Mouse (Mus musculus) stomach, embryonic 16.5 days (tissue): ENCODE data around the gene Hnf1a. TPM values are rescaled to one million over a fixed set of nuclear protein-coding genes. Genes with fewer than 3 reads are reported as not detected.

Experiments
- ATAC-seq: fragments of 200-750 bp; cut with Nextera tagmentation; 2 replicates; pipeline ENCODE4 v1.8.0; 2017; ENCODE audit warnings: moderate number of reproducible peaks, moderate TSS enrichment; ENCODE audit not compliant: insufficient read depth, low FRiP score
- H3K27ac ChIP-seq: fragments of 300-500 bp; sonication (generic); 2 replicates; pipeline ENCODE4 v1.5.1; 2014; ENCODE audit warnings: low read length
- H3K27me3 ChIP-seq: fragments of 300-500 bp; sonication (generic); 2 replicates; pipeline ENCODE4 v1.6.1; 2014; ENCODE audit warnings: low read length, control low read depth, mixed read lengths; ENCODE audit not compliant: control insufficient read depth, insufficient read depth
- H3K36me3 ChIP-seq: fragments of 300-500 bp; sonication (generic); 2 replicates; pipeline ENCODE4 v1.6.1; 2014; ENCODE audit warnings: low read length; ENCODE audit not compliant: control insufficient read depth, insufficient read depth
- H3K4me1 ChIP-seq: fragments of 300-500 bp; sonication (generic); 2 replicates; pipeline ENCODE4 v1.6.1; 2014; ENCODE audit warnings: low read length, control low read depth, mixed read lengths; ENCODE audit not compliant: control insufficient read depth, insufficient read depth
- H3K4me2 ChIP-seq: fragments of 300-500 bp; sonication (generic); 2 replicates; pipeline ENCODE4 v1.6.1; 2014; ENCODE audit warnings: low read depth, low read length, mixed read lengths
- H3K4me3 ChIP-seq: fragments of 300-500 bp; sonication (generic); replicated peaks from 2 replicates; pipeline ENCODE4 v1.5.1; 2014; ENCODE audit warnings: mild to moderate bottlenecking, low read length
- H3K9ac ChIP-seq: fragments of 300-500 bp; sonication (generic); 2 replicates; pipeline ENCODE4 v1.6.1; 2014; ENCODE audit warnings: low read length
- H3K9me3 ChIP-seq: fragments of 300-500 bp; sonication (generic); replicated peaks from 2 replicates; pipeline ENCODE4 v1.6.1; 2016; ENCODE audit warnings: low read length, control low read depth; ENCODE audit not compliant: control insufficient read depth
- WGBS: fragments of 180-500 bp; shearing (Covaris S2); extraction: QIAGEN DNeasy Blood & Tissue Kit; methylation state at CpG from one replicate; pipeline ENCODE4 v1.1.7; 2014; 5-methylcytosine and 5-hydroxymethylcytosine counted together
- polyA plus RNA-seq: library from polyadenylated mRNA; unstranded; fragments of >200 nt; fragmentation: Nextera tagmentation; extraction: Ambion mirVana; gene quantifications from 2 replicates; pipeline ENCODE4 v1.2.1, GENCODE M21; 2015

Hnf1a gene
- 8.7 and 9.8 TPM in 2 replicates for polyA plus RNA-seq

GRCm38 (mm10) chr5:114970824-114971227, at the start of gene Hnf1a:
Gene Hnf1a (minus strand): TSS chr5:114971094.
- Histone ChIP-seq H3K9ac (peak within 1 kb of the TSS; percentile 78), H3K27ac (peak within 1 kb of the TSS; percentile 87), H3K36me3 (no peaks in the 10 kb centered on the region), H3K9me3 (no peaks in the 10 kb centered on the region), H3K4me3 (peak within 1 kb of the TSS; percentile 50), H3K4me1 (no peaks in the 10 kb centered on the region), H3K4me2 (peak within 1 kb of the TSS; percentile 39), H3K27me3 (no peaks in the 10 kb centered on the region)
- peak; percentile 67 for ATAC-seq
- 40% methylated on average over 17 of the region's 17 CpGs for WGBS

- peaks cover 24% of the 10 kb centered on the region for H3K4me1 ChIP-seq
- no peak; the same call in 1 of the 2 replicates for ATAC-seq
- WGBS, result 38% methylated on average over 4 of the region's 4 CpGs
Measured at GRCm38 (mm10) chr5:115018813-115019212, 47.9 kb upstream of the Hnf1a start.

GRCm38 (mm10) chr5:115018270-115018669, 47.4 kb upstream of the Hnf1a start:
- no peaks in the 10 kb centered on the region for H3K27me3 ChIP-seq
- no peak overlapping the region for H3K9ac ChIP-seq
- no peak overlapping the region for H3K4me3 ChIP-seq
- H3K9me3 ChIP-seq, result no peaks in the 10 kb centered on the region
- H3K36me3 ChIP-seq, result no peaks in the 10 kb centered on the region
- H3K27ac ChIP-seq, result peak overlapping the region; percentile 71
- peaks cover 29% of the 10 kb centered on the region for H3K4me1 ChIP-seq
- ATAC-seq, result peak; percentile 68; the same call in 1 of the 2 replicates
- no peak overlapping the region for H3K4me2 ChIP-seq
- WGBS, result 18% methylated on average over 2 of the region's 2 CpGs

More at GRCm38 (mm10) chr5:115018813-115019212, 47.9 kb upstream of the Hnf1a start:
- Histone ChIP-seq H3K4me2 (peak overlapping the region; percentile 1; the same call in 1 of the 2 replicates), H3K27ac (peak overlapping the region; percentile 71), H3K9ac (no peak overlapping the region), H3K9me3 (no peaks in the 10 kb centered on the region), H3K4me3 (no peak overlapping the region), H3K36me3 (no peaks in the 10 kb centered on the region), H3K27me3 (no peaks in the 10 kb centered on the region)

- WGBS, result 38% methylated on average over 4 of the region's 4 CpGs
- H3K4me1 ChIP-seq, result peaks cover 43% of the 10 kb centered on the region
- no peaks in the 10 kb centered on the region for H3K27me3 ChIP-seq
- H3K4me2 ChIP-seq, result no peak overlapping the region
- H3K9me3 ChIP-seq, result no peaks in the 10 kb centered on the region
- ATAC-seq, result no peak
- no peaks in the 10 kb centered on the region for H3K36me3 ChIP-seq
- no peak overlapping the region for H3K9ac ChIP-seq
- H3K4me3 ChIP-seq, result no peak overlapping the region
- no peak overlapping the region for H3K27ac ChIP-seq
Measured at GRCm38 (mm10) chr5:115015121-115015520, 44.2 kb upstream of the Hnf1a start.

- Histone ChIP-seq H3K36me3 (no peaks in the 10 kb centered on the region), H3K4me1 (peaks cover 45% of the 10 kb centered on the region), H3K27ac (no peak overlapping the region), H3K9ac (no peak overlapping the region), H3K27me3 (no peaks in the 10 kb centered on the region), H3K9me3 (no peaks in the 10 kb centered on the region), H3K4me3 (no peak overlapping the region), H3K4me2 (no peak overlapping the region)
- ATAC-seq, result no peak
- 42% methylated on average over 1 of the region's 1 CpGs for WGBS
Measured at GRCm38 (mm10) chr5:115014570-115014969, 43.7 kb upstream of the Hnf1a start.

GRCm38 (mm10) chr5:115013436-115013835, 42.5 kb upstream of the Hnf1a start:
- H3K36me3 ChIP-seq, result no peaks in the 10 kb centered on the region
- 59% methylated on average over 3 of the region's 3 CpGs for WGBS
- no peaks in the 10 kb centered on the region for H3K27me3 ChIP-seq
- no peaks in the 10 kb centered on the region for H3K9me3 ChIP-seq
- H3K27ac ChIP-seq, result no peak overlapping the region
- H3K4me1 ChIP-seq, result peaks cover 40% of the 10 kb centered on the region
- H3K4me2 ChIP-seq, result peak overlapping the region; percentile 79; the same call in 1 of the 2 replicates
- no peak overlapping the region for H3K9ac ChIP-seq
- no peak for ATAC-seq
- H3K4me3 ChIP-seq, result no peak overlapping the region

DNA sequence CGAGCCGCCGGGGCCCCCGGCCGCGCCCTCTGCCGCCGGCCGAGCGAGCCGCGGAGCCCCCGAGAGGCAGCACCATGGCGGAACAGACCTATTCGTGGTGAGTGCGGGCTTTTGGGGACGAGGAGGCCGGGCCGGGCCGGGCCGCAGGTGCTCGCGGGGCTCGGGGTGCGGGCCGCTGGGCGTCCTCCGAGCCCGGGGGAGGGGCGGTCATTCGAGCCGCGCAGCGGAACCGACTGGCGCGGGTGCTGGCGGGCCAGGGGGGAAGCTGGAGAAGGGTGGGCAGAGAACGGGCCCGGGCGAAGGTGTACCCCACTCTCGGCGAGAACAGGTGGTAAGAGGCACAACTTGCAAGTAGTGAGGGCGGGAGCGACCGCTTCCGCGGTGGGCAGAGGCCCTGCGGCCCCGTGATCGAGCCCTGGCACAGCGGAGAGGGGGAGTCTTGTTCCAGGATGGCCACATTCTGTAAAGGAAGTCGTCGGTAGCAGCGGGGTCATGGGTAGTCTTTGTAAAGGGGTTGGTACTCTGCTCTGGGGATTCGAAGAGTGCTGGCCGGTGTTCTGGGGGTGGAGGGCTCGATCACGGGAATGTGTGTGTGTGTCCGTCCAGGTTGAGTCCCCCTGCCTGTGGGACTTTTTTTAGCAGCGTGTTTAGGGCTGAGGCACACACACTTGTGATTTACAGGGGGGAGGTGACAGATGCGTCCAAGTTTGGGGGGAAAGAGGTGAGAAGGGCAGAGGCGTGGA, 40.8 kb upstream of the Hnf1a start:
- ATAC-seq, result peak; percentile 27

DNA sequence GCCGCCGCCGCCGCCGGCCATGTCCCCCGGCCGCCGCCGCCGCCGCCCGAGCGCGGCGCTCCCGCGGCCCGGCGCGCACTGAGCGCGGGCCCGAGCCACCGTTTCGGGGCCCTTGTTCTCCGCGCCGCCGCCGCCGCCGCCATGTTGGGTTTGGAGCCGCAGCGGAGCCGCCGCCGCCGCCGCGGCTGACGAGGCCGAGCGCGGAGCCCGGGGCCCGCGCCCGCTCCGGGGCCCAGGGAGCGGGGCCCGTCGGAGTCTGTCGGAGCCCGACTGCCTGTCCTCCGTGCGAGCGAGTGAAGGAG, 40.3 kb upstream of the Hnf1a start:
- Histone ChIP-seq H3K4me3 (peak overlapping the region; percentile 98), H3K27me3 (no peaks in the 10 kb centered on the region), H3K9me3 (no peaks in the 10 kb centered on the region), H3K4me2 (peak overlapping the region; percentile 79; the same call in 1 of the 2 replicates), H3K9ac (peak overlapping the region; percentile 99), H3K36me3 (no peaks in the 10 kb centered on the region), H3K27ac (peak overlapping the region; percentile 92), H3K4me1 (peaks cover 26% of the 10 kb centered on the region)
- peak; percentile 22; the same call in 1 of the 2 replicates for ATAC-seq
- under 1% methylated on average over 52 of the region's 57 CpGs for WGBS

More for the DNA sequence above, 40.8 kb upstream of the Hnf1a start:
- Histone ChIP-seq H3K4me3 (peak overlapping the region; percentile 98), H3K27ac (peak overlapping the region; percentile 92), H3K9me3 (no peaks in the 10 kb centered on the region), H3K36me3 (no peaks in the 10 kb centered on the region), H3K4me1 (peaks cover 27% of the 10 kb centered on the region), H3K4me2 (peak overlapping the region; percentile 79), H3K9ac (peak overlapping the region; percentile 99), H3K27me3 (no peaks in the 10 kb centered on the region)
- under 1% methylated on average over 63 of the region's 63 CpGs for WGBS

- peak within 1 kb of the TSS; percentile 99 for H3K9ac ChIP-seq
- H3K4me2 ChIP-seq, result peak within 1 kb of the TSS; percentile 86
- peaks cover 26% of the 10 kb centered on the region for H3K4me1 ChIP-seq
- under 1% methylated on average over 51 of the region's 65 CpGs for WGBS
- H3K36me3 ChIP-seq, result no peaks in the 10 kb centered on the region
- ATAC-seq, result peak; percentile 93
- H3K27ac ChIP-seq, result peak within 1 kb of the TSS; percentile 92
- no peaks in the 10 kb centered on the region for H3K9me3 ChIP-seq
- no peaks in the 10 kb centered on the region for H3K27me3 ChIP-seq
- H3K4me3 ChIP-seq, result peak within 1 kb of the TSS; percentile 98
Measured at GRCm38 (mm10) chr5:115010577-115011216, 39.8 kb upstream of the Hnf1a start, which contains the start of gene Sppl3. Gene Sppl3 (plus strand): TSS chr5:115011137.
